Mouse (Mus musculus) E14TG2a.4 (cell line): ENCODE measurements around the gene Cpa5.

Source experiments
- H3K27me3 ChIP-seq: 2 replicates; pipeline ENCODE4 v1.6.1; 2014; ENCODE audit warnings: low read length, control low read depth; ENCODE audit not compliant: insufficient read depth
- H3K36me3 ChIP-seq: 2 replicates; pipeline ENCODE4 v1.6.1; 2014; ENCODE audit warnings: low read length, control low read depth; ENCODE audit not compliant: insufficient read depth
- H3K4me1 ChIP-seq: replicated peaks from 2 replicates; pipeline ENCODE4 v1.6.1; 2014; ENCODE audit warnings: low read depth, low read length, control low read depth
- H3K4me3 ChIP-seq: replicated peaks from 2 replicates; pipeline ENCODE4 v1.5.1; 2014; ENCODE audit warnings: mild to moderate bottlenecking, low read length
- H3K9me3 ChIP-seq: 2 replicates; pipeline ENCODE4 v1.6.1; 2014; ENCODE audit warnings: low read length, control low read depth
- CTCF ChIP-seq: conservative IDR thresholded peaks from 2 replicates; pipeline ENCODE4 v1.5.1; 2014; ENCODE audit warnings: low read length
- NANOG ChIP-seq: IDR thresholded peaks from 2 replicates; pipeline ENCODE4 v1.6.1; 2014; ENCODE audit warnings: borderline replicate concordance, low read length, mixed read lengths
- POU5F1 ChIP-seq: IDR thresholded peaks from 2 replicates; pipeline ENCODE4 v1.6.1; 2014; ENCODE audit warnings: low read length, borderline replicate concordance

The Cpa5 gene

DNA sequence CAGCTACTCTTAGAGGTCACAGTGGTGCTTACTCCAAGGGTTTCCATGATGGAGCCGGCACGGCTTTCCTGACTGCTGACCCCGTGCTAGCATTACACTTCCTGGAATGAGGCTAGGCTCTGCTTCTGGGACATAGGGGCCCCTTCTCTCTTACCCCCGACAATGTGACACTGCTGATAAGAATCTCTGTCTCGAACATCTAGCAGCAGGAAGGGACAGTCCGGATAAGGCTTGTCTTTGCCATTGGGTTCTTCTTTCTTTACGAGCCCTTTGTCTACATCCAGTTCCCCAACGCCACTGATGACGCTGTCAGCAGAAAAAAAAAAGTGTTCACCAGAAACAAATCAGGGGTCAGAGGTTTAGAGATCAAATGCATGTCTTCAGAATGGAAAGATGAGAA lies 47.8 kb downstream of the Cpa5 start:
- TF ChIP-seq CTCF (no peak), POU5F1 (no peak), NANOG (no peak)
- Histone ChIP-seq H3K36me3 (peaks cover 13% of the 10 kb centered on the region; the same call in 1 of the 2 replicates), H3K4me1 (no peaks in the 10 kb centered on the region), H3K4me3 (no peak overlapping the region), H3K27me3 (no peaks in the 10 kb centered on the region), H3K9me3 (no peaks in the 10 kb centered on the region)

DNA sequence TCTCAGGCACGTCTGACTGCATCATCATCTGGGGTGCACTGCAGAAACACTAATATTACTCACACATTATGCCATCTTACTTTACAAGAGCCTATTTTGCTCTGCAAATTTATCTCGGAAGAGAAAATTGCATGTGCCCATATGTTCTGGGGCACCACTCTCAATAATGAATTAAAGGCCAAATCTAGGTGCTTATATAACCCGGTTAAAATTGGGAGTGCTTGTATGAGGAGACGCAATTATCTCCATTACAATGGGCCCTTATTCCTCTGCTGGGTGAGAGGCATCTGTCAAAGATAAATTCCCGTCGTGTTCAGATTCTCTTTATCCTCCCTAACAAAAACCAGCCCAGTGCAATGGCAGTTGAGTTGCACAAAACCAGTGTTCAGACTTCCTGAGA lies 54.0 kb downstream of the Cpa5 start:
- no peaks in the 10 kb centered on the region for H3K36me3 ChIP-seq
- no peaks in the 10 kb centered on the region for H3K9me3 ChIP-seq
- no peaks in the 10 kb centered on the region for H3K27me3 ChIP-seq
- no peak overlapping the region for H3K4me3 ChIP-seq
- no peaks in the 10 kb centered on the region for H3K4me1 ChIP-seq
- TF ChIP-seq NANOG, result no peak

DNA sequence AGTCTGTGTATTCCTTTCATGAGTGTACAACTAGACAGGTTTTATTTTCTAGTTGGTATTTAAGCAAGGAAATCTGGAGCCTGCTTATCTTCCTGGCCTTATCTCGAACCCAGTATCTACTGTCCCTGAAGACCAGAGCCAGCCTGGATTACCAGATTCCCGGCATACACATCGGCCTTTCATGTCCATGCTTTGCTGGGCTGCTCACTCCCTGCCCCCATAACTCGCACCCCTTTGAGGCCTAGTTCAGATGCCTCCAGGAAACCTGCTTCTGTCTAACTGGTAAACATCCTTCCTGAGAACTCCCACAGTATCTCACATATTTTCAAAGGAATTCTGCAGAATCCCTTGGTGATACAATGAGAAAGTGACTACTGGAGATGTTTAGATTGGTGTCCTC lies 54.5 kb downstream of the Cpa5 start:
- Histone ChIP-seq H3K4me3 (no peak overlapping the region), H3K36me3 (no peaks in the 10 kb centered on the region), H3K4me1 (no peaks in the 10 kb centered on the region), H3K27me3 (no peaks in the 10 kb centered on the region), H3K9me3 (no peaks in the 10 kb centered on the region)
- TF ChIP-seq NANOG (no peak), POU5F1 (no peak), CTCF (no peak)

DNA sequence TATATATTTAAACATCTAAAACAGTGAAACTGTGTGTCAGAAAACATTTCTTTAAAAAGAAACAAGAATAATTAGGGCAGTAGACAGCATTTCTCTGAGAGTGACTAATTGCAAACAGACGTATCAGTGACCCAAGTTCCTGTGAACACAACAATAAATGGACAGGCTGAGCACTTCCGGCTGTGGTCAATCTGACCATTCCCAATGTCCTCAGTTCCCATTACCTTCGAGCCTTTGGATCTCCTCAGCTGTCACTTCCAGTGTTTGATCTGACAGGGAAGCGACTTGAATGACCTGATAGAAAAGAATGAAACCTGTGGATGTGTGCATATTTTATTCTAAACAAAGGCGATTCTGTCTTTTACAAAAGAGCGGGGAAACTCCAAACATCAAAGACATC lies 55.2 kb downstream of the Cpa5 start:
- H3K4me3 ChIP-seq, result no peak overlapping the region
- H3K27me3 ChIP-seq, result no peaks in the 10 kb centered on the region
- no peaks in the 10 kb centered on the region for H3K9me3 ChIP-seq
- H3K4me1 ChIP-seq, result no peaks in the 10 kb centered on the region
- TF ChIP-seq NANOG (no peak), CTCF (no peak), POU5F1 (no peak)
- H3K36me3 ChIP-seq, result no peaks in the 10 kb centered on the region

DNA sequence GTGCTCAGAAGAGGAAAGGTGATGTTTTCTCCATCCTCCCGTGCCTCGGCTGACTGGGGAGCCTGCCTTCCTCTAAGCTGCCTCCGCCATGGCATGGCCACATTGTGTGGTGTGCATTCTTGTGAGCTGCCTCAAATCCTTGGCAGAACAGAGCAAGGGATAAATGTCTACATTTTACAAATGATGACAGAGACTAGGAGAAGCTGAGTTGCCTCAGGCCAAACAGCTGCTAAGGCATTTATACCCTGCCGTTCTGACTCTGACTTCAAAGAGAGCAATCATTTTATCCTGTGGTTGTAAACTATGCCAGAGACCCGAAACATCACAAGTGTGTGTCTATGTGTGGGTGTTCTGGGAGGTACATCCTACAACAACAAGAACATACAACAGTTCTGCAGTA lies 56.8 kb downstream of the Cpa5 start:
- Histone ChIP-seq H3K4me3 (no peak overlapping the region), H3K9me3 (no peaks in the 10 kb centered on the region), H3K36me3 (no peaks in the 10 kb centered on the region), H3K27me3 (no peaks in the 10 kb centered on the region), H3K4me1 (no peaks in the 10 kb centered on the region)
- TF ChIP-seq NANOG (no peak), POU5F1 (no peak)

DNA sequence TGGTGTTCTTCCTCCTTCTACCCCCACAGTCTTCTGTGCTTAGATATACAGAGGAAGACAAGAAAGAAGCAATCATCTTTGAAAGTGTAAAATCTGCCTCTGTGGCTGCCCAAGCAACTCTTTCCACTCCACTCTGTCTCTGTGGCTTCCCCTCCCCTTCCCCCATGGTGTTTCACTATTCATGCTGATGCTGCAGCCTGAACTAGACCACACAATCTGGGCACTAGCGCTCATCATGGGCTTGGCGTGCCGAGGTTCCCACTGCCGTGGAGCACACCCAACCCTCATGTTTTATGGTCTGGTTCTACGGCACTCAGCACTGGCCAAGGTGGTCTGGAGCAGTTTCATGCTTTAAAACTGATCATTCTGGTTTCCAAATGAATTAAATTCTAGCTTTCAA lies 60.9 kb downstream of the Cpa5 start:
- H3K4me3 ChIP-seq, result no peak overlapping the region
- H3K27me3 ChIP-seq, result no peaks in the 10 kb centered on the region
- H3K36me3 ChIP-seq, result no peaks in the 10 kb centered on the region
- no peaks in the 10 kb centered on the region for H3K9me3 ChIP-seq
- TF ChIP-seq POU5F1 (no peak), NANOG (no peak), CTCF (no peak)
- H3K4me1 ChIP-seq, result peaks cover 4% of the 10 kb centered on the region; the same call in 1 of the 2 replicates

DNA sequence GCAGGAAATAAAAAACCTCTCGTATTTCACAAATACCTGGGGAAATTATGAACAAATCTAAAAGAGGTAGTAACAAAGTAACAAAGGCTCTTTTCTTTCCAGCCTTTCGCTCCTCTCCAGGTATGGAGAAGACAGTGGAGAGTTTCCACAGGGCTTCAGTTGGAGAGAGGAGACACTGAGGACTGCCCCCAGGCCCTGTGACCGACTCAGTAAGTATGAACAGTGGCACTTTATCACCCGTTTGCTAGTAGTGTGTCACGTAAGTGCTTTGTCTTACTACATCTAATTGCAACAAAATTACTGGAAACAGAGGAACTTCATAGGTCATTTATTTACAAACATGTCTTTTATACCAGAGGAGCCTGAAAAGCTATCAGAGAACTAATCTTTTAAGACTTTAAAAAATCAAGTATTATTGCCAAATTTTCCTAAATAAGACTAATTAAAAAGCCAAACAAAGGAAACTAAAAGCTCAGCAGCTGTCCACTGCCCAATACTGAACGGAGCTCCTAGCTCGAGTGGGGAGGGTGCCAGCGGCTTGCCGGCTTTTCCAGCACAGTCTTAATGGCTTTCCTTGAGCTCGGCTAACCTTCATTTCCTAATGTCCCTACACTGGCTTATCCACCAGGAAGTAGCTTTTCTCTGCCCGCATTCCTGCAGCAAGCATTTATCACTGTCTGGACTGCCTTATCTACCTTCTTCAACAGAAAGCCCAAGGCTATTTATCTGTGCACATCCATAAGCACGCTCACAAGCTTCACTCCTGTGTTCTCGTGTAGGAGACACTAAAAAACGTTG lies 63.2 kb downstream of the Cpa5 start:
- peaks cover 4% of the 10 kb centered on the region; the same call in 1 of the 2 replicates for H3K4me1 ChIP-seq
- H3K9me3 ChIP-seq, result no peaks in the 10 kb centered on the region
- TF ChIP-seq POU5F1, result no peak
- TF ChIP-seq CTCF, result no peak
- TF ChIP-seq NANOG, result no peak
- H3K36me3 ChIP-seq, result no peaks in the 10 kb centered on the region
- no peak overlapping the region for H3K4me3 ChIP-seq
- no peaks in the 10 kb centered on the region for H3K27me3 ChIP-seq

DNA sequence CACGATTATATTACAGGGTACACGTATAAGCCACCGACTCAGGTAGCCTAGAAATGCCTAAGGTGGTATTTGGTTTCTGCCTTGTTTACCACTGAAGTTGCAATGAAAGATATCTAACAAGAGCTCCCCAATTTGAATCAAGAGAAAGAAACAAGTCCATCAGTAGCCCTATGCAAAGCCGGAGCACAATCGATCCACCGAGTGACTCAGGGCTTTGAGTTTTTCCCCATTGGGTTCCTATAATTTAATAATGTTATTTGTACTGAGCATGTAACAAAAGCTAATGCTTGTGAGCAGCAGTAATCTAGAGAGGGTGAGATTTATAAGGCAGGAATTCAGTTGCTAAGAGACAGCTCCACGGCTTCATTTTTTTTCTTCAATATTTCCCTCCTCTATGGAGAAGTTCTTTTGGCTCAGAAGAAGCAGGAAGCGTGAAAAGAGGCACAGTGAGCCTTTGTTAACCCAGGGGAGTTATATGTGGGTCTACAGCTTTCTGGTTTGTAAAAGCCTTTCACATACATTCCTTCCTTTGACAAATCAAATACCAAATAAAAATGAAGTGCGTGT lies 64.0 kb downstream of the Cpa5 start:
- TF ChIP-seq POU5F1 (no peak), CTCF (no peak)
- Histone ChIP-seq H3K9me3 (no peaks in the 10 kb centered on the region), H3K4me1 (peaks cover 4% of the 10 kb centered on the region; the same call in 1 of the 2 replicates), H3K27me3 (no peaks in the 10 kb centered on the region), H3K36me3 (0 out of 2 replicates have a peak, but pooled peaks cover 4% of the 10 kb centered on the region), H3K4me3 (no peak overlapping the region)
